Mouse (Mus musculus): ENCODE measurements around the gene Olfr346. TPM values are rescaled to one million over a fixed set of nuclear protein-coding genes. Genes with fewer than 3 reads are reported as not detected.

Olfr346 gene
- not detected in 2 replicates for polyA plus RNA-seq (2014; fragmentation: Nextera tagmentation; extraction: Ambion mirVana)

GRCm38 (mm10) chr2:36685488-36685887 lies at the start of gene Olfr346:
Olfr346 (plus strand) TSS chr2:36685788.
- 0 out of 2 replicates have a peak, but pooled peaks cover 4% of the 10 kb centered on the region for H3K9me3 ChIP-seq (ENCODE audit: control insufficient read depth, low read length)
- no peaks in the 10 kb centered on the region for H3K4me1 ChIP-seq (ENCODE audit: control insufficient read depth, insufficient read depth, low read length)
- H3K4me3 ChIP-seq (ENCODE audit: low read depth, low read length) = no peak within 1 kb of the TSS
- no peaks in the 10 kb centered on the region for H3K27me3 ChIP-seq (ENCODE audit: control insufficient read depth, insufficient read depth, low read length)
- ATAC-seq (ENCODE audit: insufficient read depth, low FRiP score, low TSS enrichment) (no peak), DNase-seq (ENCODE audit: low spot score) (no peak)
- WGBS = 94% methylated on average over 1 of the region's 1 CpGs
- no peak within 1 kb of the TSS for H3K4me2 ChIP-seq (ENCODE audit: low read depth)
- no peak within 1 kb of the TSS for H3K27ac ChIP-seq (ENCODE audit: low read depth, low read length)
- H3K36me3 ChIP-seq (ENCODE audit: control insufficient read depth, insufficient read depth, low read length) = no peaks in the 10 kb centered on the region
- H3K9ac ChIP-seq (ENCODE audit: low read length) = no peak within 1 kb of the TSS

GRCm38 (mm10) chr2:36639741-36640140 lies 45.8 kb upstream of the Olfr346 start, which contains the start of gene Olfr345:
Olfr345 (plus strand) TSS chr2:36640041.
- H3K4me1 ChIP-seq (ENCODE audit: control insufficient read depth, insufficient read depth, low read length) = no peaks in the 10 kb centered on the region
- 71% methylated on average over 1 of the region's 1 CpGs for WGBS
- no peaks in the 10 kb centered on the region for H3K27me3 ChIP-seq (ENCODE audit: control insufficient read depth, insufficient read depth, low read length)
- 0 out of 2 replicates have a peak, but pooled peaks cover 3% of the 10 kb centered on the region for H3K9me3 ChIP-seq (ENCODE audit: control insufficient read depth, low read length)
- no peaks in the 10 kb centered on the region for H3K36me3 ChIP-seq (ENCODE audit: control insufficient read depth, insufficient read depth, low read length)
- no peak for ATAC-seq (ENCODE audit: insufficient read depth, low FRiP score, low TSS enrichment)
- no peak for DNase-seq (ENCODE audit: low spot score)
- no peak within 1 kb of the TSS for H3K4me2 ChIP-seq (ENCODE audit: low read depth)
- H3K4me3 ChIP-seq (ENCODE audit: low read depth, low read length) = no peak within 1 kb of the TSS
- H3K9ac ChIP-seq (ENCODE audit: low read length) = no peak within 1 kb of the TSS
- H3K27ac ChIP-seq (ENCODE audit: low read depth, low read length) = no peak within 1 kb of the TSS

DNA sequence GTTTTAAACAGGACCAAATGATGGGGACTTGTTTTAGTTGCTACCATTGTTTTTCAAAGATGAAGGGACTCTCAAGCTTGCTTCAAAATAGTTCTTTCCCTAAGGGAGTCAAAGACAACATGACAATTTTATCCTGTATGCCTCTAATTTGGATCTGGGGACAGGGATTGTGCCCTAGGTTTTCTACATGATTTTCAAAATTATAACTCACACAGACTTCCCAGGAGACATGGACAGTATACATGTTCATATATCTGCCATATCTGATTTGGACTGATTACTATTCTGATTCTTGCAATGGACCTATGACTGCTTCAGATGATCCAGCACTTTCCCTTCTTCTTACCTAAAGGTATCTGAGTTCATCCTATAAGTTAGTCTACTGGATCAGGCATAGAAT lies 46.0 kb downstream of the Olfr346 start, which contains the start of gene Olfr347:
Olfr347 (plus strand) TSS at position 301 of the 400 bp plus-strand sequence.
- Histone ChIP-seq H3K9me3 (ENCODE audit: control insufficient read depth, low read length) (peaks cover 2% of the 10 kb centered on the region; the same call in 1 of the 2 replicates), H3K4me3 (ENCODE audit: low read depth, low read length) (no peak within 1 kb of the TSS), H3K27me3 (ENCODE audit: control insufficient read depth, insufficient read depth, low read length) (no peaks in the 10 kb centered on the region), H3K36me3 (ENCODE audit: control insufficient read depth, insufficient read depth, low read length) (no peaks in the 10 kb centered on the region), H3K9ac (ENCODE audit: low read length) (no peak within 1 kb of the TSS), H3K4me2 (ENCODE audit: low read depth) (no peak within 1 kb of the TSS), H3K4me1 (ENCODE audit: control insufficient read depth, insufficient read depth, low read length) (no peaks in the 10 kb centered on the region), H3K27ac (ENCODE audit: low read depth, low read length) (no peak within 1 kb of the TSS)
- ATAC-seq (ENCODE audit: insufficient read depth, low FRiP score, low TSS enrichment) (no peak), DNase-seq (ENCODE audit: low spot score) (no peak)

GRCm38 (mm10) chr2:36736226-36736625 lies 50.6 kb downstream of the Olfr346 start:
- H3K4me3 ChIP-seq (ENCODE audit: low read depth, low read length) = no peak overlapping the region

More at GRCm38 (mm10) chr2:36736226-36736625, 50.6 kb downstream of the Olfr346 start:
- Histone ChIP-seq H3K9ac (ENCODE audit: low read length) (no peak overlapping the region), H3K27me3 (ENCODE audit: control insufficient read depth, insufficient read depth, low read length) (no peaks in the 10 kb centered on the region), H3K27ac (ENCODE audit: low read depth, low read length) (no peak overlapping the region), H3K9me3 (ENCODE audit: control insufficient read depth, low read length) (no peaks in the 10 kb centered on the region), H3K36me3 (ENCODE audit: control insufficient read depth, insufficient read depth, low read length) (no peaks in the 10 kb centered on the region), H3K4me2 (ENCODE audit: low read depth) (no peak overlapping the region), H3K4me1 (ENCODE audit: control insufficient read depth, insufficient read depth, low read length) (no peaks in the 10 kb centered on the region)
- ATAC-seq (ENCODE audit: insufficient read depth, low FRiP score, low TSS enrichment) (no peak), DNase-seq (ENCODE audit: low spot score) (no peak)
- WGBS = 63% methylated on average over 3 of the region's 3 CpGs

Other genes starting within 250 kb of the Olfr346 start
- not detected in 2 replicates for gene Olfr340, start 233.2 kb upstream of the Olfr346 start, polyA plus RNA-seq (2014; fragmentation: Nextera tagmentation; extraction: Ambion mirVana)
- not detected in 2 replicates for gene Olfr341, start 203.3 kb upstream of the Olfr346 start, polyA plus RNA-seq (2014; fragmentation: Nextera tagmentation; extraction: Ambion mirVana)
- gene Olfr342, start 160.8 kb upstream of the Olfr346 start, polyA plus RNA-seq (2014; fragmentation: Nextera tagmentation; extraction: Ambion mirVana) = not detected in 2 replicates
- not detected in 2 replicates for gene Olfr344, start 119.1 kb upstream of the Olfr346 start, polyA plus RNA-seq (2014; fragmentation: Nextera tagmentation; extraction: Ambion mirVana)
- gene Olfr345, start 45.7 kb upstream of the Olfr346 start, polyA plus RNA-seq (2014; fragmentation: Nextera tagmentation; extraction: Ambion mirVana) = not detected in 2 replicates
- gene Olfr347, start 46.1 kb downstream of the Olfr346 start, polyA plus RNA-seq (2014; fragmentation: Nextera tagmentation; extraction: Ambion mirVana) = not detected in 2 replicates
- not detected in 2 replicates for gene Olfr348, start 98.5 kb downstream of the Olfr346 start, polyA plus RNA-seq (2014; fragmentation: Nextera tagmentation; extraction: Ambion mirVana)
- not detected in 2 replicates for gene Olfr50, start 104.8 kb downstream of the Olfr346 start, polyA plus RNA-seq (2014; fragmentation: Nextera tagmentation; extraction: Ambion mirVana)
- not detected in 2 replicates for gene Olfr3, start 131.2 kb downstream of the Olfr346 start, polyA plus RNA-seq (2014; fragmentation: Nextera tagmentation; extraction: Ambion mirVana)
- gene Olfr350, start 160.5 kb downstream of the Olfr346 start, polyA plus RNA-seq (2014; fragmentation: Nextera tagmentation; extraction: Ambion mirVana) = not detected in 2 replicates
- gene Olfr351, start 176.9 kb downstream of the Olfr346 start, polyA plus RNA-seq (2014; fragmentation: Nextera tagmentation; extraction: Ambion mirVana) = not detected in 2 replicates
- gene Olfr352, start 182.7 kb downstream of the Olfr346 start, polyA plus RNA-seq (2014; fragmentation: Nextera tagmentation; extraction: Ambion mirVana) = not detected in 2 replicates
- not detected in 2 replicates for gene Olfr353, start 207.1 kb downstream of the Olfr346 start, polyA plus RNA-seq (2014; fragmentation: Nextera tagmentation; extraction: Ambion mirVana)
- not detected in 2 replicates for gene Olfr354, start 219.9 kb downstream of the Olfr346 start, polyA plus RNA-seq (2014; fragmentation: Nextera tagmentation; extraction: Ambion mirVana)
- not detected in 2 replicates for gene Olfr355, start 243.1 kb downstream of the Olfr346 start, polyA plus RNA-seq (2014; fragmentation: Nextera tagmentation; extraction: Ambion mirVana)